ENCODE assay signal across 33 mouse cellular contexts in the genomic region with DNA sequence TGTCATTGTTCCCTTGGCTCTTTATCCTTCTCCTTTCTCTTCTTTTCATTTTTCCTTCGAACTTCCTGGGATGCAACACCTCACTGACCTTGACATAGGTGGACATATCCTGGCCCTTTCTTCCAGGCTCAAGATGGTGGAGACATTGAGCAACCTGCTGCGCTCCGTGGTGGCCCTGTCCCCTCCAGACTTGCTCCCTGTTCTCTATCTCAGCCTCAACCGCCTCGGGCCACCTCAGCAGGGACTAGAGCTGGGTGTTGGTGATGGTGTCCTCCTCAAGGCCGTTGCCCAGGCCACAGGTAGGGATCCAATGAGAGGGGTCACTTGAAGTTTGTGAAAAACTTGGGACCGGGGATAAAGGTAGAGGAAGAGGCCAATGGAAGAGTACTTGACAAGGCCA. TPM values are rescaled to one million over a fixed set of nuclear protein-coding genes. Genes with fewer than 3 reads are reported as not detected.
"Had no signal": no experiment of that assay in that cellular context is flagged by ENCODE, and none has a peak within 500 bp of the region (broad histone marks: within the 10 kb centered on the region; RNA-seq: fewer than 3 reads in every experiment).

No protein-coding gene starts in this region.

- H3K4me1 ChIP-seq: limb, embryonic 10.5 days; limb, embryonic 12.5 days; limb, embryonic 13.5 days; limb, embryonic 15.5 days; liver, embryonic 12.5 days; liver, embryonic 13.5 days; liver, embryonic 15.5 days; lung, embryonic 15.5 days; midbrain, embryonic 10.5 days; midbrain, embryonic 12.5 days; midbrain, embryonic 13.5 days; midbrain, embryonic 15.5 days; neural tube, embryonic 12.5 days had no signal

- DNase-seq: left cerebral cortex, postnatal 4 days; liver; liver, embryonic 13.5 days; liver, postnatal 0 days; lung, adult 18-20 months; lung, adult 2 months; lung, embryonic 14.5 days; lung, postnatal 10 days; lung, postnatal 14 days; lung, postnatal 36 days; lung, postnatal 4 days; midbrain, embryonic 14.5 days had no signal

- H3K27me3 ChIP-seq: limb, embryonic 12.5 days; limb, embryonic 13.5 days; limb, embryonic 15.5 days; liver, embryonic 12.5 days; liver, embryonic 13.5 days; liver, embryonic 15.5 days; lung, embryonic 15.5 days; midbrain, embryonic 12.5 days; midbrain, embryonic 13.5 days; midbrain, embryonic 15.5 days; neural tube, embryonic 12.5 days had no signal

- H3K9me3 ChIP-seq: limb, embryonic 10.5 days; limb, embryonic 12.5 days; limb, embryonic 13.5 days; limb, embryonic 15.5 days; liver, embryonic 12.5 days; liver, embryonic 13.5 days; liver, embryonic 15.5 days; lung, embryonic 15.5 days; megakaryocyte, embryonic 14.5 days; midbrain, embryonic 10.5 days; midbrain, embryonic 12.5 days; midbrain, embryonic 13.5 days; midbrain, embryonic 15.5 days; neural tube, embryonic 12.5 days had no signal

- ATAC-seq: liver, embryonic 12.5 days; liver, postnatal 0 days; lung, postnatal 0 days; midbrain, embryonic 13.5 days; midbrain, embryonic 15.5 days; midbrain, embryonic 16.5 days had no signal

- H3K9ac ChIP-seq: limb, embryonic 12.5 days; limb, embryonic 13.5 days; limb, embryonic 15.5 days; liver, embryonic 12.5 days; liver, embryonic 13.5 days; liver, embryonic 14.5 days; liver, embryonic 15.5 days; liver, postnatal 0 days; lung, embryonic 14.5 days; lung, embryonic 15.5 days; midbrain, embryonic 12.5 days; midbrain, embryonic 13.5 days; midbrain, embryonic 15.5 days; neural tube, embryonic 12.5 days had no signal

- H3K4me2 ChIP-seq: limb, embryonic 12.5 days; limb, embryonic 13.5 days; limb, embryonic 15.5 days; liver, embryonic 11.5 days; liver, embryonic 12.5 days; liver, embryonic 13.5 days; liver, embryonic 15.5 days; lung, embryonic 14.5 days; lung, embryonic 15.5 days; midbrain, embryonic 11.5 days; midbrain, embryonic 12.5 days; midbrain, embryonic 13.5 days; midbrain, embryonic 15.5 days; neural tube, embryonic 12.5 days had no signal

- H3K27ac ChIP-seq: limb, embryonic 10.5 days; limb, embryonic 12.5 days; limb, embryonic 13.5 days; limb, embryonic 15.5 days; liver, embryonic 12.5 days; liver, embryonic 13.5 days; liver, embryonic 14.5 days; liver, embryonic 15.5 days; lung, embryonic 15.5 days; macrophage; midbrain, embryonic 10.5 days; midbrain, embryonic 12.5 days; midbrain, embryonic 13.5 days; midbrain, embryonic 15.5 days; neural tube, embryonic 12.5 days had no signal

- H3K4me3 ChIP-seq: limb, embryonic 10.5 days; limb, embryonic 12.5 days; limb, embryonic 13.5 days; limb, embryonic 15.5 days; liver, embryonic 12.5 days; liver, embryonic 13.5 days; liver, embryonic 15.5 days; lung, embryonic 15.5 days; megakaryocyte, embryonic 14.5 days; midbrain, embryonic 10.5 days; midbrain, embryonic 12.5 days; midbrain, embryonic 13.5 days; midbrain, embryonic 15.5 days; myocyte; neural tube, embryonic 12.5 days had no signal

RNA-seq across cellular contexts. Expression of a gene that starts 29.2 kb away (rescaled TPM):
- total RNA-seq: monocyte, adult 5-6 weeks had no signal
- polyA plus RNA-seq: macrophage had no signal
